Mouse (Mus musculus): ENCODE measurements around the gene Cachd1.

Cachd1 gene

DNA sequence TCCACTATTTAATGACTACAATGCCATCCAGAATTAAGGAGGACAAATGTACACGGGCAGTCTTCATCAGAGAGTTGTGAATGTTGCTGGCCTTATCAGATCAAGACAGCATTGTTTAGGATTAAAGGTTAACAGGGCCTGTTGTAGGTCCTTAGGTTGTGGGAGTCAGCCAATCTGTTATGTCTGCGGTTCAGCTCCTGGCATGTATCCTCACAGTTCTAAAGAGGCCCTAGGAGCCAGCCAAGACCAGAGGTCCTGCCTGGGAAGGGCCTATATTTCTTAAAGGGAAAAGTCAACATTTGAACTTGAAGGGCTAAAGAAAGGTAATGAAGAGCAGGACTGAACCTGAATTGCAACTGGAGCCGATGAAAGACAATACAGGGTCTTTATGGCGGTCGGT lies 13.7 kb downstream of the Cachd1 start:
- no peak for DNase-seq (ENCODE audit: low read depth, low spot score)

DNA sequence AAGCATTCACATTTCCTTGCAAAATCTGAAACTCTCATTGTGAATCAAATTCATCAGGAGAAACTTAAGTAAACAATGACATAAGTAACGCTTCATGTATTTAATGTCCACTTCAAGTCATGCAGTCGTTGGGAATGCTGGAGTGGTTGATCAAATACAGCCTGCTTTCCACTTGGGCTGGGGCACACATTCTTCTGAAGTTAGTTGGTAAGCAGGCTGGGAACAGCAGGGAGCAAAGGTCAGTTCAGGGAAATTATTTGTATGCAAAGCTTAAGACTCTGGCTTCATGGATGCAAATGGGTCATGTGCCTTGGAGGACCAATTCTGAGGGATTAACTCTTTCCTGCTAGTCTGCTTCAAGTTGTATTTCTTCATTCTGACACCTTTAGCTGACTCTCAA lies 16.7 kb downstream of the Cachd1 start:
- no peak for DNase-seq (ENCODE audit: low read depth, low spot score)

DNA sequence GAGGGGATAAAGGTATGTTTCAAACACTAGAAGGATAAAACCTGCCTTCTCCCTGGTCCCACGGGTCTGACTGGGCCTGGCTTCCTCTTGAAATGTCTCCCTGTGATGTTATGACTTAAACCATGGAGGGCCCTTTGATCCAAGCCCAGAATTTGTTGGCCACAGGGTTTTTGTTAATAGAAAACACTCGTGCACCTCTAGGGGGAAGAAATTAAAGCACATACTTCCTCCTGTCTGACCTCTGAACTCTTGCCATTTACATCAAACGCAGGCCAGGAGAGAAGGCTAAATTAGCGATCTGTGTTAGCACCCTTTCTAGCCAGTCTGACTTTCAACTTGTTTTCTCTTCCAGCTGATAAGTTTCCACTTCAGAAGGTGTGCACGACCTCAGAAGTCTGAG lies 19.0 kb downstream of the Cachd1 start:
- DNase-seq (ENCODE audit: low read depth, low spot score), result no peak

DNA sequence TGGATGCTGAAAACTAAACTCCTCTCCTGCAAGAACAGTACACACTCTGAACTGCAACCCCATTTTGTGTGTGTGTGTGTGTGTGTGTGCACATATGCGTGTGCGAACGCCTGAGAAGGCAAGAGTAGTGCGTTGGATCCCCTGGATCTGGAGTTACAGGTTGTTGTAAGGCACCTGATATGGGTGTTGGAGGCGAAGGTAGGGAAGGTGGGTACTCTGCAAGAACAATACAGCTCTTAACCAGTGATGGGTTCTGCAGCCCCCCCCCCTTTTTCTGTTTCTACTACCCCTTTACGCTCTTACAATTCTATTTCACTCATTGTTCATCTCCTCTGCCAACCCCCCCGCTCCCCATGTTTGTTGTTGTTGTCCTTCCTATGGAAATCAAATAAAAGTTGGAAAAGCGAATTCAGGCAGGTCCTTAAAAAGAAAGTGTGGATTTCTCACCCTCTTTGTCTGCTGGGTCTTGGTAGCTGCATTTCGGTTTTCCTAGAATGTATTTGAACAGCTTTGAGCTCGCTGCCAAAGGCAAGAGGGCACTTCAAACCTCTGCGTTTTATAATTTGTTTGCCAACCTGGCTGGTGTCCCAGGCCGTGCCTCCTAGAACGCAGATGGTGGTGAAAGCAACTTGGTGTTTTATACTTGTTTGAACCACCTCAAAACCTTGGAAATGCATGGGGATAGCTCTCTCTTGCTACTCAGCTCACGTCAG lies 24.4 kb downstream of the Cachd1 start:
- DNase-seq (ENCODE audit: low read depth, low spot score), result no peak

DNA sequence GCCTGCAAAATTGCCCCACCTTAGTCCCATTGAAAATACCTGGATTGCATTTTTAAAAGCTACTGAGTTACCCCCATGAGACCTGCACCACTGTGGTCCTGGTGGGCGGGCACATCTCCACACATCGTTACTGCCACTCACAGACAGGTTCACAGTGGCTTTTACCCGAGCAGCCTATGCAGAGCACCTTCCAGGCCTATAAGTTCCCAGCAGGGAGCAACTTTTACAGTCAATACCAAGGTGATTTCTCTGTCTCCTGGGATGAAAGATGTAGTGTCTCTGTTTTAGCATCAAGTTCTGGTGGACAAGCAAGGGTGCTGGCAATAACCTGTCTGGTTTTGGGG lies 24.9 kb downstream of the Cachd1 start:
- DNase-seq (ENCODE audit: low read depth, low spot score), result no peak

DNA sequence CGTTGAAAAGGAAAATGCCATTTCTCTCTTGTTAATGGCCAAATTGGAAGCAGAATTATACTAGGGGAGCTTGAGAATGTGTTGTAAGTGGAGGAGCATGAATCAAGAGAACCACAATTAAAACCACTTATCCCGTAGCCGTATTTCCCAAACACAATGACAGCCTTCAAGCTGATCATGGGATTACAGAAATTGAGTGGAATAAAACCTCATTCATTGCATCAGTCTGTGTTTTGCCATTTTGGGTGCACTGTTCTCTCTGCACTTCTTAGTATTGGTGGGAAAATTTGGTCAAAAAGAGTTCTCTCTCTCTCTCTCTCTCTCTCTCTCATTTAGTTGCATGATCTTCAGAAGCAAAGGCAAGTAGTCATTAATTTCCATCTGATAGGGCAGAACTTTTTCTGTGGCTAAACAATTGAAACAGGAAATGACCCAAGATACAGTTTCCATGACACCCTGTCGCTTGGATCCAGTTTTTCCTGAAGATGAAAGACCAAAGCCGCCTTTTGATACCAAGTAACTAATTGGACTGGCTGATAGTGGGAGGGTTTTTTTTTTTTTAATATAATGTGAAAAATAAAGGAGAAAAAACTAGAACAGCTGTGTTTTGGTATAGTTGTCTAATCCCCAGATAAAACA lies 34.7 kb downstream of the Cachd1 start:
- DNase-seq (ENCODE audit: low read depth, low spot score), result no peak

DNA sequence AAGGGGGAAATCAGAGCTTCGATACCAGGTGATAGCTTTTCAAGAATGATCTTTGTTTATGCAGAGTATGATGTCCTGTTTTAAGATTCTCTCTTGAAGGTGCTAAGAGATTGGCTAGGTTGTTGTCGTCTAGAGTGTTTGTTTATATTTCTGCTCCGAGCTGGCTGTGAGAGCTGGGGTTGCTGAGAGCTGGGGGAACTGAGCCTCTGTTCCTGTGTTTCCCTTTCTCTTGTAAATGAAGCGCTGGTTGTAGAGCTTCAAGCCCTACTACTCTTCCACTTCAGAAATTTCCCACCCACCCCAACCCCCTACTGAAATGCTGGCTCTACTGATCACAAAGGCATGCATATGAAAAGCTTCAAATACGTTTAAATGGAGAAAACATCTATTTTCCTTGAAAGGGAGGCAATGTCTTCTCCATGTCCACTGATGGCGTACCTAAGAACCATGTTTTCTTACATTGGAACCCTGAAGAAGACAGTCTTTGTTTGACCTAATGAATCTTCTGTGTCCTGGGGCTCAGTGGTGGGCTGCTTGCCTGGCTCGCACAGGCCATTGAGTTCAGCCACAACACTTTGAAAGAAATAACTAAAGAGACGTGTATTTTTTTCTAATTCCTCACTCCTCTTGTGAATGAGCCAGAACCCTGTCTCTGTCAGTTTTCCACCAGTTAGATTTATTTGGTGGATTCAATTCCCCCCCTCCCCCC lies 35.5 kb downstream of the Cachd1 start:
- DNase-seq (ENCODE audit: low read depth, low spot score), result no peak

DNA sequence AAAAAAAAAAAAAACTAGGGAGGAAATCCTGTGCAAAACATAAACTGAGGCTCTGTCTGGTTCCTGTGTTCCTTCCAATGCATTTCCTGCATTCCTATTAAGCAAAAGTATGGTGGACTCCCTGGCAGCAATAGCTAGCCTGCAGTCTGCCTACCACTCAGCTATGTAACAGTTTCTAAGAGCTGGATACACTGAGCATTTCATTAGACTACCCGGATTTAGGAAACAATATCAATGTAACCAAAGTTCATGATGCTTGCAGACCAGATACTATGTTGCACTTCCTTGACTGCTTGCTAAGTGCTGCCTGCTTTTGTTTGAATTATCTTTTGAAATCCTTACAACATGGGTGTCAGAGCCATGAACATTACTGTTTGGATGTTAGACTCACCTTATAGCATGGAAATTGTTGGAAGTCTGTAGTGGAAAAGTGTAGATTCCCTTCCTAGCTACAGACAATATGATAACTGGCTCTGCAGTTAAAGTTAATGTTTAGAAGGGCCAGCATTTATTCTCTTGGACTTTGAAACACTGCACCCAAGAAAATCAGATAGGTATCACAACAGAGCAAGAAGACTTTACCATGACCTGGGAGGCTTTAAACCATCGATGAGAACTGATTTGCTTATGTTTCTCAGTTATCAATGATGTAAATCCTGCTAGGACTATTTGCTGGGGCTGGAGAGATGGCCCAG lies 37.4 kb downstream of the Cachd1 start:
- DNase-seq (ENCODE audit: low read depth, low spot score), result no peak

DNA sequence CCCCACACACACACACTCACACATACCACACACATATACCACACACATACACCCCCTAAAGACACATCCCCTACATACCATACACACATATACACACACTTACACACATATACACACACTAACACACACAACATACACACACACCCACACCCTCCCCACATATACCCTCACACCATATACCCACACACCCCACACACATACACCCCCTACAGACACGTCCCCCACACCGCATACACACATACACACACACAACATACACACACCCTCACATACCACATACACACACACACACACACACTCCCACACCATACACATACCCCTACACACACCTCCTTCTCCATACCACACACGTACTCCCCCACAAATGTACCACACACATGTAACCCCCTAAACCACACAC lies 42.8 kb downstream of the Cachd1 start:
- no peak for DNase-seq (ENCODE audit: low read depth, low spot score)

DNA sequence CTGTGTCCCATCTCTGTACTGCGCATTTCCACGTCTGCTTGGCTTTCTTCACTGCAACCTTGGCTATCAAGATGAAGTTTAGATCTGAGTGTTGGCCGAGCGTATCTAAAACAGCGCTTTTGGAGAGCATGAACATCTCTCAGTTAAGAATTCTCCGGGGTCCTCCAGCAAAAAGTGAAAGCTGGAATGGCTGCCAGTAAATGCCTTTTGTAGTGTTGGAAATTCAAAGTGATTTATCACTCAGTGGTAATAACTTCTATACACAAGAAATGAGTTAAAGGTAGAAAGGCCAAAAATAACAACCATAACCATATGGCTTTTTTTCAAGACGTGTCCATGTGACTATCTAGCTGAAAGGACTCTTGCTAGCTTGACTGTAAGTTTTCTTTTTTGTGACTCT lies 46.1 kb downstream of the Cachd1 start:
- DNase-seq (ENCODE audit: low read depth, low spot score), result no peak

DNA sequence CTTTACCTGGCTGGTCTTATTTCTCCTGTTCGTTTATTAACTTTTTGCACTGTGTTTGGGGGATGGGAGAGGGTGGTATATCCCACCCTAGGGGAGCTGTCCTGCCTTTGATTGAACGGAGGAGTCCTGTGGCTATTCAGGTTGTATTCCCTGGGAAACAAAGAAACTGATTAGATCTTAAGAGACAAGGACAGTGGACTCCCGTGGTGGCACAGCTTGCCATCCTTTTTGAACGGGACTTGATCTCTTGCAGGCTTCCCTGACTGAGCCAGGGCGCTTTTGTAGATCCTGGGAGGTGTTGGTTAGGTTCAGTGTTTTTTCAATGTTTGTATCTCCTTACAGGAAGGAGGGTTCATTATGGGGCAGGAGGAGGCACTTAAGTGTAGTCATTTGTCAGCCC lies 50.9 kb downstream of the Cachd1 start:
- DNase-seq (ENCODE audit: low read depth, low spot score), result no peak

DNA sequence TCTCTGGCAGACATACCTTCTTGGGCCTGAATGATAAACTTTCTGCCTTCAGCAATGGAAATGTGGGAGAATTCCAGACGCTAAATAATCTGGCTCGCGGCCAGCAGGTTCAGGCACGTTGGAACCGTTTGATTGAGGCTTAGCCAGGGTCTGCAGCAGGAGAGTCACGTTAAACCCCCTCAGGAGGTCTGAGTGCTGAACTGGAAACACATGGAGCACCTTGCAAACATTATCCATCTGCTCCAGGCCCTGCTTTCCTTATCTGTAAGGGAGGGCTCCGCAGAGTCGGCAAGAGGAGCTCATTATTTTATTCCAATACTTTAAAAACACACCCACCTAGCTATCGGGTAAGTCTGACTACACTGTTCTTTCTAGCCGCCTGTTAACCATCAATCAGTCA lies 52.3 kb downstream of the Cachd1 start:
- DNase-seq (ENCODE audit: low read depth, low spot score), result no peak

DNA sequence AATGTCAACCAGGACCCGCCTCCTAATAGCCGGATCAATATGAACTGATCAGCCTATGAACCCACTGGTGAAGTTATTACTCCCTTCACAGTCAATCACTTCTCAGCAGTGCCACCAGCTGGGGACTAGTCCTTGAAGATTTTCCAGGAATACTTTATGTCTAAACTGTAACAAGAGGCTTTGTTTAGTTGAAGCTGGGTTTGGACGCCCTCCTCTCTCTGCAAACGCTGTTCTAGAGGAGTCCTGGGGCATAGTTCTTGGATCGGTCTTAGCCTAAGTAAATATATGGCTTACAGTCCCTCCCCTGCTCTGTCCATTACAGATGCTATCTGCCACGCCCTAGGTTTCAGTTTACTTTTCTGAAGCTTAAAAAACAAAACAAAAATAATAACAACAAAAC lies 60.7 kb downstream of the Cachd1 start:
- no peak for DNase-seq (ENCODE audit: low read depth, low spot score)

DNA sequence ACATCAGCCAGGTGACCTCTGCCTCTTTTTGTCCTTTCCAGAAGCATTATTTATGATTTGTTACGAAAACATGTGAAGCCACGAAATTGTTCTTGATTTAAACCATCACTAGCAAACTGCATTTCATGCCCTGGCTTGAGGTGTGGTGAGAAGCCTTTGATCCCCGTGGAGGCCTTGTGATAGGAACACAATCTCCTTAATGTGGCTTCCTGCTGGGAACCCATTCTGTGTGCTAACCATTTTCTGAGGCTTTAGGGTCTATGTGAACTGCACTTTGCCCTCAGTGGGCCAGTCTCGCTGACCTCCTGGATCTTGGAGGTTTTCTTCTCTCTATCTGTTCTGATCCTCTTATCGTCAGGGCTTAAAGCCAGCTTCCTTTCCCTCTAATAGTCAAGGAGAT lies 66.2 kb downstream of the Cachd1 start:
- no peak for DNase-seq (ENCODE audit: low read depth, low spot score)

DNA sequence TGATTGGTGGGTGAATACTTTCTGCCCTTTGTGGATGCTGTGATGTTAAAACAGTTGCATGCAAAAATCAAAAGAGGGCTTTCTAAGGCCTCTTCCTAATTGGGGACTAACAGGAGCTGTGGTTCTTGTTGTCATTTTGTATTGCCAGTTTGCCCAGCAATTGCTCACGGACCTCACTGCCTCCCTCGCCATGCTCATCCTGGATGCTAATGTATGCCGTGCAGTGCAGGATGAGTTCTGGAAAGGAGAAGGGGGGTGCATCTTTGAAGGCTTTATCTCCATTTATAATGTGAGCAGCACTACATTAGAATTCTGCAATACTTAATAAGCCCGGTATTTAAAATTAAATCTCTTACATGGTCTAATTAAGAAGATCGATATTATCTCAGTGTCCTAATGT lies 66.6 kb downstream of the Cachd1 start:
- no peak for DNase-seq (ENCODE audit: low read depth, low spot score)

DNA sequence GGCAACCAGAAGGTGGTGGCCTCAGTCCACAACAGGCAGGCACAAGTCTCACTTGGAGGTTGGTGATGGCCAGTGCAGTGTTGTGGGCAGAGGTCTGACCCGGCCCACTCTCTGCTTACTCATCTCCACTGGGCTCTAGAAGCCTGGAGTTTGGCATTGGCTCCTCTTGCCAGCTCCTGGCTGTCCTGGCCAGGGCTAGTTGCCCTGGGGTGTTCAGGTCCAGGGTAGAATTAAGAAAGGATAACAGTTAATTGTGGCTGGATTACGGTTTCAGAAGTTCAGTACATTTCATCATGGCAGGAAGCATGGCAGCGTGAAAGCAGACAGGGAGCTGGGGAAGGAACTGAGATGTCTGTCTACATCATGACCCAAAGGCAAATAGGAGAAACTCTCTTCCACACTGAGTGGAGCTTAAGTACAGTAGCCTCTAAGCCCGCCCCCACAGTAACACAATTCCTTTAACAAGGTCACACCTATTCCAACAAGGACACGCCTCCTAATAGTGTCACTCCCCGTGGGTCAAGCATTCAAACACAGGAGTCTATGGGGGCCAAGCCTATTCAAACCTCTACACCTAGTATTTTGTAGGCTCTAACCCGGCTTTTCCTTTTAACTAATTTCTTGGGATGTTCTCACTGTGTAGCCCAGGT lies 74.5 kb downstream of the Cachd1 start:
- DNase-seq (ENCODE audit: low read depth, low spot score), result no peak

DNA sequence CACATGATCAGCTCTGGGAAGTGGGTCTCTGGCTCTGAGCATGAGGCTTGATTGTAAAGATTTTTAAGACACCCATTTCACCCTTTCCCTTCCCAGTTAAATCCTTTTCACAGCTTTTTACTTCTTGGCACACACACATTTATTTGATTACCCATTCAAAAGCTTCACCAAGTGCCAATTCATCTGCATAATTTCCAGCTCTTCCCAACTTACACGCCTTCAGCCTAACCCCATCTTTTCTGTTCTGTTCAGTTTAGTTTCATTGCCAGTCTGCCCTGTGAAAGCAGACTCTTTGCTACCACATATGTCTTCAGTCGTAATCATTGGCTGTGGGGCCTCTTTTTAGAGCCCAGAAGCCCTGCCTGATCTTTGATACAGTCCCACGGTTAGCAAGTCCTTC lies 76.0 kb downstream of the Cachd1 start:
- no peak for DNase-seq (ENCODE audit: low read depth, low spot score)

DNA sequence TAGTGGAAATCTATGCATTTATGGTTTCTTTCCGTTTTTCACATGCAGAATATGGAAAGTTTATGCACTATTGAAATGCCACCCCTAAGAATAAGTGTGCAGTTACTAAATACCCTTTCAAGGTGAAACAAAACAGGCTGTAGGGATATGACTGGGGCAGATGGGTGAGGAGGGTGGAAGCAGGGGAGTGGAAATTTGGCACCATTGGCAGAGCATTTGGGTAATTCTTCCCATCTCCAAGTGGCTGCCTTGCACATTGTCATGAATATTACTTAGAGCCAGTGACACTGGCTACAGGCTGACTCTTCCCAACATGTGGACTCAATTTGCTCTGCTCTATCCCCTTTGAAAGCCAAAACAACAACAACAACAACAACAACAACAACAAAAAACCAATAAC lies 77.0 kb downstream of the Cachd1 start:
- no peak for DNase-seq (ENCODE audit: low read depth, low spot score)

DNA sequence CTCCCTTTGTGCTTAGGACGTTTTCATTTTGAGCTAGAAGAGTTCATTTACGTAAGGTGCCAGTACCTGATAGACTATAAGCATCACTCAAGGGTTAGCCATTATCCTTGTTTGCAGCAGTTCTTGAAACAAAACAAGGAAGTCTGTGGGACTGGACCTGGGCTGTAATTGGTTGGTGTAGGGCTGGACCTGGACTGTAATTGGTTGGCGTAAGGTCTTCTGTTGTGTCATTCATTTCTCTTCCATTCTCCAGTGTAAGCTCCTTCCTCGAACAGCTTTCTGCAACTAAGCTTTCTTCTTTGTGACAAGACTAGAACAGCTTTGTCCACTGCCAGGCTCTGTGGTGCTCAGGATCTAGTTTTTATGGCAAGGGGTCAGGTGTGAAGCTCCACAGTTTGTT lies 78.9 kb downstream of the Cachd1 start:
- DNase-seq (ENCODE audit: low read depth, low spot score), result no peak

DNA sequence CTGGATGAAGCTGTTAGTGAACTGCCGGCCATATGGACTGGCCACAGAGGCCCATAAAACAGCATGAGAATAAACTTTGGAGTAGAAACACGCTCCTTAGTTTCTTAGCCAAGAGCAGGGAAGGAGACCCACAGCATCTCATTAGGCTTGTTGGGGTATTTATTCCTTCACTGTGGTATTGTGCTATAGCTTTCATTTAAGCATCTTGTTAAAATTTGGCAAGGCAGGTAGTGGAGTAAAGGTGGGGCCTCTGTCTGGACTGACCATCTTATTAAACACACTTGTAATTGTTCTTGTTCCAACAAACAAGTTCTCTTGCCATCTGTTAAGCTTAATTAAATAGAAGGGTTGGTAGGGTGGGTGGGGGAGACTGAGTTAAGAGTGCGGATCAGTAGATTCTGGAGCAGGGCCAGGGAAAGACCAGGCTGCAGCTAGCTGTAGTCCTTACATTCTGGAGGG lies 81.0 kb downstream of the Cachd1 start:
- no peak for DNase-seq (ENCODE audit: low read depth, low spot score)

DNA sequence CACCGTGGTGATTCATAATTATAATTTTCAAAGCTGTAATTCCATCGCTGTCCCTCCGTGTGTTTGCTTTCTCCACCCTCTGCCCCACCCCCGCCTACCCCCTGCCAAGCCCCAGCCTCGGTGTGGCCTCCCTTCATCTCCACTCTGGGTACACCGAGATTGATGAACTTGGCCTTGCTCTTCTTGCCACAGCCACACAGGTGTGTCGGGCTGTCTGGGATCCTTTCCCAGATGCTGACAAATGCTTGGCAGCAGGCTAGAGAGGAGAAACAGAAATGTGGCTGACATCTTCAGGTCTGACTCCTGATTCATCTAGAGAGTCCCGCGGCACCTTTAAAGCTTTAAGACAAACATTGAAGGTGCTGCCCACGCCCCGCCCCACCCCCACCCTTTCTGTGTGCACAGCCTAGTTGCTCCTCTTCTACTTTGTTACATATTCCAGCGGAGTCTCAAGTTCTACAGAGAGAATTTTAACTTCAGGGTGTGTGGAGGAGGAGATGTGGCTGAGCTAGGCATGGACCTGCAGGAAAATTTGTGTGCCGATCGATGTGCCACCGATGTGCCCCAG lies 87.5 kb downstream of the Cachd1 start:
- no peak for DNase-seq (ENCODE audit: low read depth, low spot score)

DNA sequence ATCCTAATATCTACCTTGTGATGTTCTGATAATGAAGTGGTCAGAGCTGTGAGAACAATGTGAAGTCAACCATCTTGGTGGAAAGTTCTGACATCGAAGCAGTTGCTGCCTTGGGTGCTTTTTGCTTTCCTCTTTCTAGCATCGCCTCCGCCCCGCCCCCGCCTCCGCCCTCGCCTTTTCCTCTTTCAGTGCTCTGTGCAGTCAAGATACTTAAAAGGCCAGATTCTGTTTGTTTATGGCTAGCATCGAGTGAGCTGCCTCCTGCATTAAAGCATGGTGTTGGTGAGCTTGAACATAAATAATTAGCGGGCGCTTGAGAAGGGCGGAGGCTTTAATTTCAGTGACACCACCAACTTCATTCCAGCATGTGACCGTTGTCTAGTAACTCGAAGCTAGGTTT lies 88.9 kb downstream of the Cachd1 start:
- DNase-seq (ENCODE audit: low read depth, low spot score), result no peak

Data from c-Kit-negative CD71-positive TER-119-positive erythroid progenitor cells, embryonic 14.5 days (primary cell).